Mouse (Mus musculus) fat pad, adult 2 months (tissue): Measurements from ENCODE around the gene Trp73.
A peak's percentile ranks its signal among the peaks of the same experiment; 100 is the strongest.

Experiments
- DNase-seq: peaks from one replicate; pipeline ENCODE4 v3.0.0-alpha.2; 2011; ENCODE audit warnings: low read depth, low spot score; ENCODE audit errors: extremely low read depth

Gene Trp73

GRCm38 (mm10) chr4:154140182-154140212 lies at the start of gene Trp73:
Gene Trp73, minus strand, starts transcription at chr4:154140208.
- DNase-seq: no peak

GRCm38 (mm10) chr4:154188948-154189347 lies 48.9 kb upstream of the Trp73 start:
- no peak for DNase-seq

- no peak for DNase-seq
Observed at GRCm38 (mm10) chr4:154186002-154186537, 46.1 kb upstream of the Trp73 start.

GRCm38 (mm10) chr4:154185001-154185400 lies 45.0 kb upstream of the Trp73 start:
- no peak for DNase-seq

- no peak for DNase-seq
Observed at GRCm38 (mm10) chr4:154183566-154183965, 43.6 kb upstream of the Trp73 start.

DNA sequence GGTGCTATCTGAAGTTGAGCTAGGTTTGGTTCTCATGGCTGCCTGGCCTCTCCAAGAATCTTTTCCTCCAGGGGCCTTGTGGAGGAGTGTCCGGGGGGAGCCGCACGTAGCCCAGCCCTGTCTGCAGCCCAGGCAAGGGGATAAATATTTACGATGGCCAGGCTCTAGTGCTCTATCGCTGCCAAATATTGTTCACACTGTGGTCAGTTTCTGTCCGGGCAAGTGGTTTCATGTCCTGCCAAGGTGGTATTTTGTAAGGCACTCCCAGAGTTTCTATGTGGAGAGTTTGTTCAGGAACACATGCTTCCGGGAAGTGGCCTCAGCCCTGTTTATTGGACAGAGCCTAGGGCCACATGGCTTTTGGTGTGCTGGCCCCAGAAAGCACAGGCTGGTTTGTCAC lies 41.0 kb upstream of the Trp73 start:
- DNase-seq: no peak

DNA sequence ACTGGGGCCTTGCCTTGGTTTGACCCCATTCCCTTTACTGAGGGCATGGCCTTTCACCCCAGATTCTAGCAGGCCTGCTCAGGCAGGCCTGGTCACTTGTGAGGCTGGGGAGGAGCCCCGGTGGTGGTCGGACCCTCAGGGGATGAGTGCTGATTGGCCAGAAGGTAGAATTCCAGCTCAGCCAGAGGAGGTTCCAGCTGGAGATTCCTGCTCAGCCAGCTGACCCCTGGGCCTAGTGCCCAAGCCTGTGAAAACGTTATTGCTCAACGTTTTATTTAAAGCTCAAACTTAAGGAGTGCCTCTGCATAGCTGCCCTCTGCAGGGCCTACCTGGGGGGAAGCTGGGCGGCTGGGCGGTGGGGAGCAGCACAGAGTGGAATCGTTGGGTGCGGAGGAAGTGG lies 37.2 kb upstream of the Trp73 start:
- DNase-seq: no peak

DNA sequence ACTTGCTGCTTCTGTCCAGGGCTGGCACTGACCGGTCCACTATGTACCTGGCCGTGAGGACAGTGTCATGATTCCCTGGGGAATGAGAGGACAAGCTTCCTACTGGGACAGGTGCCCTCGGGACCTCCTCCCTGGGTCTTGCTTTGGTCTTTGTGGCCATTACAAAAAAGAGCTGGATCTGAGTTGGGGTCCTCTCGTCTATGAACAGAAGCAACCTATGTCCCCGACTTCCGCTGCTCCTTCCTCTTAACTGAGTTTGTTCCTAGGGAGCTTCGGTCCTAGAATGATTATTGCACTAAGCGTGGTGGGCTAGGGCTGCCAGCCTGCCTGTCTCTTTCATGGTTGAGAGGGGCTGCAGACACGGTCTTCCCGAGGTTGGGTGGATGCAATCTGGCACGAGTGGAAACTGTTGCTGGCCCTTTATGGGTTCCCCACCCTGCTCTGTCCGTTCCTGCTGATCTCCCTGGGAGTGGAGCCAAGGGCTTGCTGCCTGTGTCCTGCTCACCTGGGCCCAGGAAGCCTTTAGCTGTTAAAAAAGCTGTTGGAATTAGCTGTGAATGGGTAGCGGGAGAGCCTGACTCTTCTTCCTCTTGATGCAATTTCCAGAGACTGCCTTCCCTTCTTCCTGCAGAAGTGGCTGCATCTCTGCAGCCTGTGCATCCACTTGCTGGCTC lies 32.1 kb upstream of the Trp73 start:
- DNase-seq: no peak

DNA sequence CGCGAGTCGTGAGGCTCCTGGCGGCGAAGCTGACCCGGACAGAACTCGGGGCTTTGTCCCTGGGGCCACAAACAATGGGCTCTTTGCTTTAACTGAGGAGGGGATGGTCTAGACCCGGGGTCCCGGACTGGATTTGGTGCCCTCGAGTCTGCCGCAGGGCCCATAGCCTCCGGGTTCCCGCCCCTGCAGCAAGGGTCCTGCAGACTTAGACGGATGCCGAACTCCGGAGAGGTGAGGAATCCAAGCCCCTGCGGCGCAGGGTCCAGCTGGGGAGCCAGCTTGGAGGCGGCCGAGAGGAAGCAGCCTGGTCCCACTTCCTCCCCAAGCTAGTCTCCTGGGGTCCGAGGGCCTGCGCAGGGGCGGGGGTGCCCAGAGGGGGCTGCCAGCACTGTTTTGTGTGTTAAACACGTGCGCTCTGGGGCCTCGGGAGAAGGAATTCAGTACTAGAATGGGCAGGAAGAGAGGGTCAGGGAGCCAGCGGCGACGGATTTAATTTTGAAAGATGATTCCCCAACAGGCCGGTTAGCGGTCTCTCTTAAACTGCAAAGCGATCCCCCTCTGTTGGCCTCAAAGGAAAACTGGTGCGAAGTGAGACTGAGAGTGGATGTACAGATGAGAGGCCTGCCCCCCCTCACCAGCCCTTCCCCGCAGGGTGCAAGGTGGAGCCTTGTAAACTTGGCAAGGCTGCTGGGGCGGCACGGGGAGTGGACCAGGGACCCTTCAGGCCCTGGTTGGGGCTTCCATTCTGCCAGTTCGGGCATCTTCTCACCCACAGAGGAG lies 31.3 kb upstream of the Trp73 start:
- no peak for DNase-seq

- DNase-seq: no peak
Observed at GRCm38 (mm10) chr4:154170506-154171150, 30.6 kb upstream of the Trp73 start, which contains the start of gene Megf6. Gene Megf6, plus strand, starts transcription at chr4:154170730.

- DNase-seq: no peak
Observed at GRCm38 (mm10) chr4:154170021-154170420, 30.0 kb upstream of the Trp73 start.

GRCm38 (mm10) chr4:154167053-154167452 lies 27.0 kb upstream of the Trp73 start:
- DNase-seq: no peak

DNA sequence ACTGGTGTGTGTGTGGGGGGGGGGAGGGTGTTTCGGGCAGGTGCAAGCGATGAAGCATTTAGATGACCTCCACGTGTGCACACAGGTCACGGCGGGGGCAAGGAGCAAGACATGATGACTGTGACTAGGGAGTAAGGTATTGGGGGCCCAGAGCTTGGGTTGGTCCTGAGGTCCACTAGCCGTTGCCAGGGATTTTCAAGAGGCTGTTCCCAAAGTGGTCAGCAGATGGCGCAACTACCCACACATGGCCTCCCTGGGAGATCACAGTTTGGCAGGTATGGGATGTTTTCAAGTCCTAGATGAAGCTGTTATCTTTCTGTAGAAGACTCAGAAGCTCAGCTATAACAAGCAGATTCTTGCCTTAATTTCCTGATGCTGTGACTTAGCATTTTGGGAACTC lies 23.3 kb upstream of the Trp73 start:
- DNase-seq: no peak

- DNase-seq: peak; percentile 74
Observed at GRCm38 (mm10) chr4:154160538-154161390, 20.8 kb upstream of the Trp73 start, which contains the start of gene Tprgl. Gene Tprgl, minus strand, starts transcription at chr4:154160666.

DNA sequence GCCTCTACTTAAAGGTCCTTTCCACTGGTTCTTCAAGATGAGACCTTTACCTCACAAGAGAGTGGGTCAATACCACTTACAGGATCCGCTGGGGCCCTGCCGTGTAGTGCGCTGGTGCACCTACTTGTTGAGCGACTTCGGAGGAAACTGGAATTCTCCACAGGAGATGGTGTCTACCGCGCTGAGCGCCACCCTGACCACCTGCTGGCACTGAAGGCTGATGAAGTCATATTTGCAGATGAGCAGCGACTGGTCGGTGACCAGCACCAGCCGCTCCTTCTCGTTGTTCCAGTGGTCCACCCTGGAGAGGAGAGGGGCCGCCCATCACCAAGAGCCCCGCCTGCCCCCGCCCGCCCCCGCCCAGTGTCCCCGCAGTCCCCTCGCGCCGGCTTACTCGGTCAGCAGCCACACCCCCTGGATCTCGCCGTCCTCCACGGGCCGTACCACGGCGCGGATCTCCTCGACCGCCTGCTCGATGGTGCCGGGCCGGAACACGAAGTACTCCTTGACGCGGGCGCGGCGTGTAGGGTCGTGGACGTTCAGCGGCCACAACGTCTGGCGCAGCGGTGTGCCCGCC lies 20.0 kb upstream of the Trp73 start:
- no peak for DNase-seq

DNA sequence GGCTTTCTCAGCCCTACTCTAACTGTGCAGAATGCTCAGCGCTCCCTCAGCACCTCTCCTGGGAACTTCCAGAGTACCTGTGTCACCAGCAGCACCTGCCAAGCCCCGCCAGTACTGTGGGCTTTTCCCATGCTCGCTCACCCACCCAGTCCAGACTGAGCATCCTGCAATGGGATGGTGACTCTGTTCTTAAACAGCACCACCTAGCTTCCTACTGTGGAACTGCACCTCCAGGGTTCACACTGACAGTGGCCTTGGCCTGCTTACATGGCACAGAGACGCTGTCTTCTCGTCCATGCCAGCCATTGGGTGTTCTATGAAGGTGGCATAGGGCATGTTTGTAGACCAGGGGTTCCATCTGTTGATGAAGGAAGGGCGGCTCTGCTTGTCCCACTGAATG lies 19.0 kb upstream of the Trp73 start:
- DNase-seq: no peak

- no peak for DNase-seq
Observed at GRCm38 (mm10) chr4:154157970-154158662, 18.1 kb upstream of the Trp73 start.

DNA sequence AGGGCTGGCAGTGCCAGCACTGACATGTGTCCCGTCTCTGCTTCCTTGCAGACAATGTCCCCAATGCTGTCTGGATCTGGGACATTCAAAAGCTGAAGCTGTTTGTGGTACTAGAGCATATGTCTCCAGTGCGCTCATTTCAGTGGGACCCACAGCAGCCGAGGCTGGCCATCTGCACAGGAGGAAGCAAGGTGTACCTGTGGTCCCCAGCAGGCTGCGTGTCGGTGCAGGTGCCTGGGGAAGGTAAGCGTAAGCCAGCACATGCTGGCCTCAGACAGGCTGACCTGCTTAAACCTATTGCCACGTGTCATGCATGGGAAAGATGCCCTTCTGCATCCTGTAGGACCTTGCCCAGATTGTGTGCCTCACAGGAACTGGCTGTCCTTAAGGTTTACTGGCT lies 16.0 kb upstream of the Trp73 start:
- no peak for DNase-seq

DNA sequence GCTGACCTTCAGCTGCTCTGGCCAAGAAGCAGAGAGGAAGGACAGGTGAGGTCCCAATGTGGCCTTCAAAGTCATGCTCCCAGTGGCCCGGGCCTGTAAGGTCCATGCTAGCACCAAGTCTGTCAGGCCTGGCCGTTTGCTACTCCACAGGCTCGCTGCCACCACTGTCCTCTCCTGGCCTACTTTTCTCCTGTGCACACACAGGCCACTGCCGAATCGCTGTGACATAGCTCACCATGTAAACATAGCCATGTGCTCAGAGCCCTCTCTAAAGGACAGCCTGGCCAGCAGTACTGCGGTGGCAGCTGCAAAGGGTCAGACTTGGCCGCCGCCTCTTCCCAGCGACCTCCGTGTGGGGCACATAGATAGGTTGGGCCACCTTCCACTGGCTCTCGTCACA lies 14.1 kb upstream of the Trp73 start:
- no peak for DNase-seq

GRCm38 (mm10) chr4:154146342-154146741 lies 6.3 kb upstream of the Trp73 start:
- no peak for DNase-seq

DNA sequence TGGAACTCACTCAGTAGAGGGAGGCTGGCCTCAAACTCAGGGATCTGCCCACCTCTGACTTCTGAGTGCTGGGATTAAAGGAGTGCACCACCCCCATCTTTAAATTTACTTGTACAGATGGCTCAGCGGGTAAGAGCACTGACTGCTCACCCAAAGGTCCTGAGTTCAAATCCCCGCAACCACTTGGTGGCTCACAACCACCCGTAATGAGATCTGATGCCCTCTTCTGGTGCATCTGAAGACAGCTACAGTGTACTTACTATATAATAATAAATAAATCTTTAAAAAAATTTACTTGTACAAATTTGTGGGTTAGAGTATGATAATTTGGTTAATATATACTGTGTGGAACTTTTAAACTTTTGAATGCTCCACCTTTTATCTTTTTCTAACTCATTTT lies 4.7 kb upstream of the Trp73 start:
- no peak for DNase-seq
